Mouse (Mus musculus): ENCODE measurements at regions not wholly inside any gene's neighbourhood (a gene's known extent, or its start where the extent isn't known, plus 50 kb on each side); places are given as distances from the start of the nearest gene placed in this dataset.

- Histone ChIP-seq H3K36me3 (no peaks in the 10 kb centered on the region), H3K4me1 (replicated peaks) (0 out of 2 replicates have a peak, but pooled peaks cover 7% of the 10 kb centered on the region), H3K4me2 (no peak overlapping the region), H3K9ac (no peak overlapping the region), H3K9me3 (no peaks in the 10 kb centered on the region), H3K27ac (replicated peaks) (no peak overlapping the region), H3K4me3 (no peak overlapping the region), H3K27me3 (no peaks in the 10 kb centered on the region)
- WGBS = 94% methylated on average over 4 of the region's 4 CpGs
- ATAC-seq (ENCODE audit: low read depth) = no peak
These were observed 445.4 kb downstream of the Adam3 start for GRCm38 (mm10) chr8:24280296-24280695.

- H3K27me3 ChIP-seq = no peaks in the 10 kb centered on the region
- no peak overlapping the region for H3K4me2 ChIP-seq
- no peaks in the 10 kb centered on the region for H3K9me3 ChIP-seq
- ATAC-seq (ENCODE audit: low read depth) = no peak
- 0 out of 2 replicates have a peak, but pooled peaks cover 7% of the 10 kb centered on the region for H3K4me1 ChIP-seq (replicated peaks)
- no peak overlapping the region for H3K9ac ChIP-seq
- H3K27ac ChIP-seq (replicated peaks) = no peak overlapping the region
- 82% methylated on average over 8 of the region's 8 CpGs for WGBS
- H3K4me3 ChIP-seq = no peak overlapping the region
- no peaks in the 10 kb centered on the region for H3K36me3 ChIP-seq
These were observed 447.3 kb downstream of the Adam3 start for GRCm38 (mm10) chr8:24278391-24278790.

- Histone ChIP-seq H3K9me3 (no peaks in the 10 kb centered on the region), H3K9ac (no peak overlapping the region), H3K4me2 (no peak overlapping the region), H3K4me1 (replicated peaks) (no peaks in the 10 kb centered on the region), H3K36me3 (no peaks in the 10 kb centered on the region), H3K4me3 (no peak overlapping the region), H3K27me3 (no peaks in the 10 kb centered on the region), H3K27ac (replicated peaks) (no peak overlapping the region)
- ATAC-seq (ENCODE audit: low read depth) = no peak
These were observed 464.3 kb downstream of the Adam3 start for GRCm38 (mm10) chr8:24261359-24261758.

GRCm38 (mm10) chr8:24258622-24259021 lies 467.0 kb downstream of the Adam3 start:
- no peak overlapping the region for H3K4me3 ChIP-seq
- ATAC-seq (ENCODE audit: low read depth) = no peak
- no peaks in the 10 kb centered on the region for H3K36me3 ChIP-seq
- 86% methylated on average over 3 of the region's 3 CpGs for WGBS
- no peaks in the 10 kb centered on the region for H3K9me3 ChIP-seq
- H3K4me1 ChIP-seq (replicated peaks) = no peaks in the 10 kb centered on the region
- no peak overlapping the region for H3K9ac ChIP-seq
- no peak overlapping the region for H3K4me2 ChIP-seq
- no peak overlapping the region for H3K27ac ChIP-seq (replicated peaks)
- no peaks in the 10 kb centered on the region for H3K27me3 ChIP-seq

GRCm38 (mm10) chr8:24242211-24242610 lies 483.4 kb downstream of the Adam3 start:
- H3K4me2 ChIP-seq = no peak overlapping the region
- no peak overlapping the region for H3K27ac ChIP-seq (replicated peaks)
- no peak overlapping the region for H3K4me3 ChIP-seq
- H3K27me3 ChIP-seq = no peaks in the 10 kb centered on the region
- 76% methylated on average over 6 of the region's 6 CpGs for WGBS
- peaks cover 6% of the 10 kb centered on the region for H3K9me3 ChIP-seq
- no peak for ATAC-seq (ENCODE audit: low read depth)
- H3K36me3 ChIP-seq = no peaks in the 10 kb centered on the region
- H3K9ac ChIP-seq = no peak overlapping the region
- no peaks in the 10 kb centered on the region for H3K4me1 ChIP-seq (replicated peaks)

- H3K4me2 ChIP-seq = no peak overlapping the region
- no peak for ATAC-seq (ENCODE audit: low read depth)
- H3K9ac ChIP-seq = no peak overlapping the region
These were observed 485.3 kb downstream of the Adam3 start for GRCm38 (mm10) chr8:24240211-24240983.

GRCm38 (mm10) chr8:24234981-24235380 lies 490.7 kb downstream of the Adam3 start:
- no peaks in the 10 kb centered on the region for H3K36me3 ChIP-seq
- ATAC-seq (ENCODE audit: low read depth) = no peak
- H3K9me3 ChIP-seq = no peaks in the 10 kb centered on the region
- no peaks in the 10 kb centered on the region for H3K4me1 ChIP-seq (replicated peaks)
- no peak overlapping the region for H3K27ac ChIP-seq (replicated peaks)
- WGBS = 84% methylated on average over 7 of the region's 7 CpGs
- no peak overlapping the region for H3K4me2 ChIP-seq
- no peak overlapping the region for H3K4me3 ChIP-seq
- H3K27me3 ChIP-seq = no peaks in the 10 kb centered on the region
- H3K9ac ChIP-seq = no peak overlapping the region

More at GRCm38 (mm10) chr8:24240211-24240983, 485.3 kb downstream of the Adam3 start:
- Histone ChIP-seq H3K36me3 (no peaks in the 10 kb centered on the region), H3K27me3 (no peaks in the 10 kb centered on the region), H3K27ac (replicated peaks) (no peak overlapping the region), H3K9me3 (peaks cover 6% of the 10 kb centered on the region), H3K4me3 (no peak overlapping the region), H3K4me1 (replicated peaks) (no peaks in the 10 kb centered on the region)
- 81% methylated on average over 7 of the region's 7 CpGs for WGBS

GRCm38 (mm10) chr8:24228148-24228547 lies 497.5 kb downstream of the Adam3 start:
- no peaks in the 10 kb centered on the region for H3K27me3 ChIP-seq
- H3K9me3 ChIP-seq = no peaks in the 10 kb centered on the region
- H3K9ac ChIP-seq = no peak overlapping the region
- H3K4me3 ChIP-seq = no peak overlapping the region
- WGBS = 64% methylated on average over 1 of the region's 1 CpGs
- no peak for ATAC-seq (ENCODE audit: low read depth)
- no peak overlapping the region for H3K4me2 ChIP-seq
- no peak overlapping the region for H3K27ac ChIP-seq (replicated peaks)
- H3K4me1 ChIP-seq (replicated peaks) = no peaks in the 10 kb centered on the region
- H3K36me3 ChIP-seq = no peaks in the 10 kb centered on the region

- Histone ChIP-seq H3K9me3 (no peaks in the 10 kb centered on the region), H3K27ac (replicated peaks) (no peak overlapping the region), H3K4me2 (no peak overlapping the region), H3K27me3 (no peaks in the 10 kb centered on the region), H3K4me3 (no peak overlapping the region), H3K36me3 (no peaks in the 10 kb centered on the region), H3K4me1 (replicated peaks) (no peaks in the 10 kb centered on the region), H3K9ac (no peak overlapping the region)
- 75% methylated on average over 5 of the region's 5 CpGs for WGBS
- no peak for ATAC-seq (ENCODE audit: low read depth)
These were observed 498.1 kb downstream of the Adam3 start for GRCm38 (mm10) chr8:24227331-24228072.

GRCm38 (mm10) chr8:24220222-24220621 lies 505.4 kb downstream of the Adam3 start:
- no peak for ATAC-seq (ENCODE audit: low read depth)
- H3K4me1 ChIP-seq (replicated peaks) = peaks cover 7% of the 10 kb centered on the region; the same call in 1 of the 2 replicates
- 66% methylated on average over 8 of the region's 8 CpGs for WGBS
- H3K9me3 ChIP-seq = no peaks in the 10 kb centered on the region
- H3K27me3 ChIP-seq = no peaks in the 10 kb centered on the region
- H3K9ac ChIP-seq = no peak overlapping the region
- 0 out of 2 replicates have a peak overlapping the region, but pooled peaks have one; percentile 5 for H3K27ac ChIP-seq (replicated peaks)
- H3K36me3 ChIP-seq = no peaks in the 10 kb centered on the region
- no peak overlapping the region for H3K4me3 ChIP-seq
- H3K4me2 ChIP-seq = no peak overlapping the region

- no peak overlapping the region for H3K27ac ChIP-seq (replicated peaks)
- H3K9ac ChIP-seq = no peak overlapping the region
- H3K4me1 ChIP-seq (replicated peaks) = peaks cover 7% of the 10 kb centered on the region; the same call in 1 of the 2 replicates
- WGBS = 91% methylated on average over 6 of the region's 6 CpGs
- no peak overlapping the region for H3K4me2 ChIP-seq
- no peak for ATAC-seq (ENCODE audit: low read depth)
- no peaks in the 10 kb centered on the region for H3K9me3 ChIP-seq
- no peaks in the 10 kb centered on the region for H3K36me3 ChIP-seq
- no peaks in the 10 kb centered on the region for H3K27me3 ChIP-seq
- H3K4me3 ChIP-seq = no peak overlapping the region
These were observed 509.0 kb downstream of the Adam3 start for GRCm38 (mm10) chr8:24216655-24217054.

- Histone ChIP-seq H3K36me3 (no peaks in the 10 kb centered on the region), H3K4me3 (no peak overlapping the region), H3K27ac (replicated peaks) (no peak overlapping the region), H3K4me2 (no peak overlapping the region), H3K4me1 (replicated peaks) (peaks cover 7% of the 10 kb centered on the region; the same call in 1 of the 2 replicates), H3K9ac (no peak overlapping the region), H3K9me3 (no peaks in the 10 kb centered on the region), H3K27me3 (no peaks in the 10 kb centered on the region)
- no peak for ATAC-seq (ENCODE audit: low read depth)
- 72% methylated on average over 9 of the region's 9 CpGs for WGBS
These were observed 510.0 kb downstream of the Adam3 start for GRCm38 (mm10) chr8:24215510-24216138.

Data from neural tube, embryonic 13.5 days (tissue).